Mouse (Mus musculus): ENCODE results near the gene Plxna2.

The Plxna2 gene

GRCm38 (mm10) chr1:194623641-194624040 is 5.6 kb downstream of the Plxna2 start:
- DNase-seq: no peak

GRCm38 (mm10) chr1:194624411-194624810 is 6.4 kb downstream of the Plxna2 start:
- DNase-seq: peak; percentile 60 to 70

DNA sequence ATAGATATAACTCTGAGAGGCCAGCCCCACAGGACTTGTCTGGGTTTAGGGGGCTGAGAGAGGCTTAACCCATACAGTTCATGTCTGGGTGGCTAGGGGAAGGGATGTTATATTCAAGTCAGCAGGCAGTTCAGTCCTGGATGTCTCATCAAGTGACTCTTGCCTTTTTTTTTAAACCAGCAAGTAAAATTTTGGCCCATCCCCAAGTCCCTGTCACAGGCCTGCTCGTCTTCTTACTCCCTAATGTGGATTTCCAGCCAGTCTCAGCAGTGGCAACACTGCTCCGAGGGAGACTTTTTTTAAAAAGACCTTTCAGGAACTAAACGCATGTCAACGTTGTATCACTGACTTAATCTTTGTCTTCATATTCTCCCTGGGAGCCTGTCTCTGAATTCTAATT is 7.0 kb downstream of the Plxna2 start:
- peak; percentile 48 to 60 for DNase-seq

GRCm38 (mm10) chr1:194626109-194626508 is 8.1 kb downstream of the Plxna2 start:
- DNase-seq: no peak

DNA sequence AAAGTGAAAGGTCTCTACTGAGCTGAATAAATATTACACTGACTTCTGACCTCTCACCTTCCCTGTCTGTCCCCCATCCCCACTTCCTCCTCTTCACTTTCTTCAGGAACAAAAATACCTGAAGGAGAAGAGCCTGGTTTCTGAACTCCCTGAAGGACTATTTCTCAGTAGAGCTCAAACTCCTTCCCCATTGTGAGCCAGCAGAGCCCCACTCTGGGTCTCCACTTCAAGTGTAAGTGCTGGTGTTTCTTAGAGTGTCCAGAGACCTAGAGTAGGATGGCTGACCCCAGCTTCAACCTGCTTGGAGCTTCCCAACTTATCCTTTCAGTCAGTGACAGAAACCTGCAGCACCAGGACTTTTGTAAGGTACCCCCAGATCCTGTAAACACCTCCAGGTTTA is 9.3 kb downstream of the Plxna2 start:
- DNase-seq: no peak

DNA sequence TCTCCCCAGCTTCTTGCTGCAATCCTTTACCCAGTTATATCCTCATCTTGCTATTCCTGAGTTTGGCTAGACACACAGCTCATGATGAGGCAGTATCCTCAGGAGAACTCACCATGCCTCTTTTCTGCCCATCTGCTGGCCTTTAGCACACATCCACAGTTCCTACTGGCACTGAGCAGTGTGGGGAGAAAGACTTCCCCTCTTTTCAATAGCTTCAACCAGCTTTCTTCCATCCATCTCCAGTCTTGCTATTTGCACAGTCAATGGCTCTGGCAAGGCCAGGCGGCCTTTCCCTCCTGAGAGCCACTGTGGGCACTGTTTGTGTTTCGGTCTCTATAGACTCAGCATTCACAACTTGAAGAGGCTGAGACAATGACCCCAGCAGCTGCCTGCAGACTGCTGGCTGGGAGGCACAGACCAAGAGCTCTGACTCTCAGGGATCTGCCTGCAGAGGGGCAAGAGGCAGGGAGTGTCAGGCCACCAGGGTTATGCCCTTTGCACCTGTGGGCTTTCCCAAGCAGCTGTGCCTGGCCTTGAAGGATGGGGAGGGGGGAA is 11.2 kb downstream of the Plxna2 start:
- peak; percentile 23 to 36 for DNase-seq

DNA sequence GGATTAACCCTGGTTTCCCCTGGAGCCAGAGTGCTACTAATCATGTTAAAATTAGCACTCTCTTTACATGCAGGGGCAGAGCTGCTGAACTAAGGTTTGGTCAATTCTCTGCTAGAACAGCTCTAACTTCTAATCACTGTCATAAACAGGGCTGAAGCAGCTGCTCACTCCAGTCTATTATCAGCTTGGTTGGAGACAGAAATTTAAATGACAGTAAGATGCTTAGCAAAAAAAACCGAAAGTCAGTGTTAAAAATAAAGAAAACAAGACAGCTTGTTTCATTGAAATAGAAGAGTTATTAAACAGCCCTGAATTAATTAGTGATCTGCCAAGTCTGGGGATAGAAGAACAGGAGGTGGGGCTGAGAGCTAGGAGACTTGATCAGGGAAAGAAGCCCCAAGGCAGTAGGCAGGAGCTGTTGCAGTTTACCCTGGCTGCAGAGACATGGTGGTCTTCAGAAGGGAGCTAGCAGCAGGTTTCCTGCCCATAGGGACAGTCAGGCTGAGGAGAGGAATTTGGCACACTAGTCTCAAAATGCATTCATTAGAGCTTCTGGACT is 12.6 kb downstream of the Plxna2 start:
- DNase-seq: no peak

- DNase-seq: no peak
These were observed 13.6 kb downstream of the Plxna2 start for GRCm38 (mm10) chr1:194631574-194631973.

DNA sequence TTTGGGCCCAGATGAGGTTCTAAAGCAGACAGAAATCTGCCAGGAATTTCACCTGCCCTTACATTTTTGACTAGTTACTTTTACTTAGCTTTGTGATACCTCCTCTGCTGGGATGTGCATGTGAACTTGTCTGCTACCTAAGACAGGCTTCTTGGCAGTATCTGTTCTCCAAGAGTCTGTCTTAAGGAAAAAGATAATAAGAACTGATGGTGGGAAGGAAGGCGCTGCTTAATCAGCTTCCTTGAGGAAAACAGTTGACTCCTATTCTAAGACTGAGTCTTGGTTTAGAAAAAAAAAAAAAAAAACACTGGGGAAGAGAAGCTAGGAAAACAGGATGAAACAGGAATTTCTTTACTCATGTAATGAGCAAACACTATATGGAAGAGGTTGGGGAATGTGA is 14.0 kb downstream of the Plxna2 start:
- DNase-seq: no peak

- no peak for DNase-seq
These were observed 17.4 kb downstream of the Plxna2 start for GRCm38 (mm10) chr1:194635411-194635810.

DNA sequence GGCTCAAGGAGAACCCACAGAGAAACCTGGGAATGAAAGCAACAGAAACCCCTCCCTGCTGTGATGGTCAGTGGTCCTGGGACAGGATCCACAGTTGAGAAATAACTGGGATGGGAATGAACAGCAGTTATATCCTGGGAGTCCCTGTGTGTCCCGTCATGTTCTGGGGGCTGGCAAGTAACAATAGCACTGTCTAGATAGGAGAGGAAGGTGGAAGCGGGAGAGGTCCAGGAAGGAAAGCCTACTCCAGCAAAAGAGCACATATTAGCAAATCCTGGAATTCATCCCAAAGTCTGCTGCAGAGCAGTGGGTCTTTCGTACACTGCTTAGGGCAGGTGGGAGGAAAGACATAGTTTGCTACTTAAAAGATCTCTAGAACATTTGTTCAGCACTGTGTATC is 17.9 kb downstream of the Plxna2 start:
- DNase-seq: no peak

DNA sequence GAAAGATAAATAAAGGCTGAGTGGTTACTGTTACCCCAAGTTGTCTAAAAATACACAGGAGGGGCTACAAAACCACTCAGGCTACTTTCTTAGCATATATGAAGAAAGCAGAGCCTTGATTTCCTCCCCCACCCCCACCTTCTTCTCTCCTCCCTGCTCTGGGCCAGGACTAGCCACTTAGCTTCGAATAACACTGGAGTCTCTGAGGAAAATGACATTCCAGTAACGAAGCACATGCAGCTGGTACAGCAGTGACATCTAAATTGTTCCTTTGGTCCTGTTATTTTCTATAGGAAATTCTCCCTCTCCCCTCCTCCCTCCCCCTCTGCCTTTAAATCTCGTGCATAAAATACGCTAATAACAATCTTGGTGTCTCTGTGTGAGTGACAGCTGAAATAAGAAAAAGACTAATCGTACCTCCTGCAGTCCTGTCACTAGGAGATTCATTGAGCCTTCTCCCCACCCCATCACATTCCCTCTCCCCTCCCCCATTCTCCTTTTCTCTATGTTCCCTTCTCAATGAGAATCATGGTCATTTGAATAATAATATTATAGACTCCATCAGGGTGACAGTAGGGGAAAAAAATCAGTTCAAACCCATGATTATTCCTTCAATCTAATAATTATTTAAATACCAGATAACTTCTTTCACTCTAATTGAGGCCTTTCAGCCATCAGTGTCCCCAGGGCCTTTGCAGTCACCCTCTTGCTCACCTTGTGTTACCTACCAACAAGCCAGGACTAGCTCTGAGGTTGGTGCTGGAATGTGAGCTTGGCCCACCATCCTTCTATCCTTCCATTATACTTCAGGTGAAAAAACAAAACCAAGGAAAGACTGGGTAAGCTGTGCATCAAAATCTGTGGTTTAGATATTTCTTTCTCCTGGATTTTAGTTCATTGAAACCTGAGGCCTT is 19.6 kb downstream of the Plxna2 start:
- DNase-seq: no peak

DNA sequence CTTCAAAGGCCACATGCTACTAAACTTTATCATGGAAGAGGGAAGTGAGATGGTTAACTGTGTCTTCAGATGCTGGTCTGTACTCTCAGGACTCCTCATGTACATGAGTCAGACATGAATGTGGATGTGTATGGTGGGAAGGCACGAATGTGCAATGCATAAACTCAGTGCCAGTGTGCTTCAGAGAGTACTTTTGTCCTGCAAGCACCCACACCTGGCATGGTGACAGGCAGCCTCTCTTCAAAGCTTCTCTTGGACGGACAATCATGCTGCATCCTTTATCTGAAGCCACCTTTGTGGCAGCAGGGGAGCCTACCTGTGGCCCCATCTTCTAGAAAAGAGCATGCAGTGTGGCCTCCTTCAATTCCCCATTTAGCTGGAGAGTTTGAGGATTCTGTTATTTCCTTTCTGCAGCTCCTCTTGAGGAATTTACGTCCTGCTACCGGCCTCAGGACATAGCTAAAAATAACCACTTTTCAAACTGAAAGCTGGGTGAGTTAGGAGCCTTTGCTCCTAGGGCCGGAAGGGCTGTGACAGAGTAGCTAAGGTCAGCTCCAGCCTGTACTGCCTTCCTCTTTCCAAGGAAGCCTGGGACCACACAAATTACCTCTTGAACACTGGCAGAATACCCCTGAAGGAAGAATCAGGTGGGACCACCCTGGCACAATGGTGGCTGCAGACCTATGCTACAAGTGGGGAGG is 23.7 kb downstream of the Plxna2 start:
- no peak for DNase-seq

- no peak for DNase-seq
These were observed 24.3 kb downstream of the Plxna2 start for GRCm38 (mm10) chr1:194642302-194642787.

GRCm38 (mm10) chr1:194643930-194644329 is 25.9 kb downstream of the Plxna2 start:
- DNase-seq: no peak

DNA sequence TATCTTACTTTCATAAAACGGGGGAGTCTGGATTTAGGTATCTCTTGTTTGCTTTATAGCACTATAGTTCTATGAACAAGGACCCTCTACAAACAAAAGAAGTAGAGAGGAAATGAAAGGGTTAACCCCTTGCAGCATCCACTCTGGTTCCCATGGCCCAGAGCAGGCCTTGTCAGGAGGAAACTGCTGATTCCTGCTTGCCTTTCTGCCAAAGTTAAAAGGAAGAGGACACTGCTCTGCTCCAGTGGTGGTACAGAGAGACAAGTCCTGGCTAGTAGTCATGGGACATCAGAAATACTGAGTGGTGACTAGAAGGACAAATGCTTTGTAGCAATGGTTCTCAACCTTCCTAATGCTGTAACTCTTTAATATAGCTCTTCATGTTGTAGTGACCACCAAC is 27.9 kb downstream of the Plxna2 start:
- DNase-seq: no peak

GRCm38 (mm10) chr1:194650076-194650475 is 32.1 kb downstream of the Plxna2 start:
- no peak for DNase-seq

- no peak for DNase-seq
These were observed 32.5 kb downstream of the Plxna2 start for GRCm38 (mm10) chr1:194650566-194650965.

DNA sequence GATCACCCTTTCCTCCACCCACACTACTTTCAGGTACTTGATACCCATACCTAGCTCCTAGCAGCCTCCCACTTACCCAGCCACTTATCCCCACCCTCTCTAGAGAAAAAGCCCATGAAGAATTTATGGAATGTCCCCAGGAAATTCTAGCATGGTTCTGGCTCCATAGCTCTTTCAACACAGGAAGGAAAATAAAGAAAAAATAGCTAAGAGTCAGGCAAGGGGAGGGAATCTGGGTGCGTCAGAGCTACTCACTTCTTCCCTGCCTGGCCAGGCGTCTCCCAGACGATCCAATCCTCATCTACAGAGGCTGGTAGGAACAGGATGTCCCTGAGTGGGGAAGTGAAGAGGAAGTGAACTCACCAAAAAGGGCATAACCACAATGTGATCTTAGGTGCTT is 34.0 kb downstream of the Plxna2 start:
- no peak for DNase-seq

GRCm38 (mm10) chr1:194658459-194659160 is 40.6 kb downstream of the Plxna2 start:
- peak; percentile 52 to 62 for DNase-seq

- no peak for DNase-seq
These were observed 42.6 kb downstream of the Plxna2 start for GRCm38 (mm10) chr1:194660426-194661119.

DNA sequence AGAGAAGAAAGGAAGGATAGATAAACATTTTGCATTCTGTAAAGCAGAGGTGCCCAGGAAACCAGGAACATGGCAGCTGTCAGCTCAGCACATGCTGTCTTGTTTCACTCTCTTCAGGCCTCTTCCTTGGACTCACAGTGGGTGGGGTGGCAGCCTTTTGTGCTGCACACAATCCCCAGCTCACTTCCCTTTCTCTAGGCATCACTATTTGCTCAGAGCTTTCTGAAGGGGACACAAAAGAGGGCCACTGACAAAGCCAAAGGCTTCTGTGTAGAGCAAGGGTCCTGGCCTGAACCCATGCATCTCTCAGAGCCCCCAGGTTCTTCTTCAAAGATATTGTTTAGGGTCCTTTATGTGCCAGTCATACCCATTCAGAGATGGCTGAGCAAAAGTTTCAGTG is 45.0 kb downstream of the Plxna2 start:
- DNase-seq: no peak

Measured in cerebellum, postnatal 10 days (tissue).